Mouse (Mus musculus): ENCODE measurements around the gene N4bp2l1. TPM values are rescaled to one million over a fixed set of nuclear protein-coding genes. Genes with fewer than 3 reads are reported as not detected.

The N4bp2l1 gene
- polyA plus RNA-seq, 1 experiment from 2014 or later, result 9.6 TPM

GRCm38 (mm10) chr5:150593756-150594648 is 3.0 kb downstream of the N4bp2l1 start:
- Histone ChIP-seq H3K9me3 (replicated peaks; ENCODE audit: control insufficient read depth, low read length) (no peaks in the 10 kb centered on the region), H3K9ac (ENCODE audit: low read length) (peak overlapping the region; percentile 80), H3K4me2 (ENCODE audit: low read depth, low read length) (peak overlapping the region; percentile 99), H3K27ac (ENCODE audit: low read length) (peak overlapping the region; percentile 33; the same call in 1 of the 2 replicates), H3K36me3 (ENCODE audit: control insufficient read depth, insufficient read depth) (no peaks in the 10 kb centered on the region), H3K27me3 (ENCODE audit: control insufficient read depth, insufficient read depth, low read length) (peaks cover 3% of the 10 kb centered on the region; the same call in 1 of the 2 replicates), H3K4me1 (ENCODE audit: control insufficient read depth, insufficient read depth, low read length) (peaks cover 4% of the 10 kb centered on the region; the same call in 1 of the 2 replicates), H3K4me3 (ENCODE audit: low read length) (peak overlapping the region; percentile 87)
- 1% methylated on average over 90 of the region's 102 CpGs for WGBS
- ATAC-seq (replicated peaks; ENCODE audit: extremely low read depth, insufficient read depth, low FRiP score), result peak; percentile 80

DNA sequence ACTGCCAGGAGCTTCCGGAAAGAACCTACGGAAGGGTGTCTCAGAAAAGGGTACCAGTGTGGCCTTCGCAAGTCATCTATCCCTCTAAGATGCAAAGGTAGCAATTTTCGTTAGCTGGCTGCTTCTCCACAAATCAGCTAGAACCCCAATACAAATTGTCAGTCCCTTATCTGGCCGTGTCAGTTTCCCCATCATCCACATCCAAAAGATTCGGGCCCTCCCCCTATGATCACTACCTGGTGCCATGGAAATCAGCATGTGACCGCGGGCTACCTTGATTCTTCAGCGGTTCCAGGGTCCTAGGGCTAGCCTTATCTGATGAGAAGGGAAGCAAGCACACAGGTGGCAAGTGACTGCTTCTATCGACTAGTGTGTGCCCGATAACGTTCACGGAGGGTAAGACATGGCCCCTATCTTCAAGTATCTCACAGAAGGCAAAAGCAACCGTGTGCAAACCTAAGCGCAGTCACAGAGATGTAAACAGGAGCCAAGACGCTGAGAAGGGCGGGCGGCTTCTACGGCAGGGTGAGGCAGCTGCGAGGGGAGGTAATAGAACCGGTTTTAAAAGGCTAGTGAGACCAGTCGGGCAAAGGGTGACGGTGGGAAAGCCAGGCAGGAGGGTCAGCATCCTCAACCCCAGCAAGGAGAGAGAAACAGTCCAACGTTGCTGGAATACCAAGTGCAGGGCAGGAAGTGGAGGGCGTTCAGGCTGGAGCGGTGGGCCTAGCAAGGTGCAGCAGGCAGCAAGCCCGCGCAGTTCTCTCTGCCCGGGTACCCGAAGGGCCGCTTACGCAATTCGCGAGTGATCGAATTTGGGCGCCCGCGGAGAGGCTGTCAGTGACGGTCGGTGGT is 3.9 kb downstream of the N4bp2l1 start:
- Histone ChIP-seq H3K4me2 (ENCODE audit: low read depth, low read length) (peak overlapping the region; percentile 99), H3K9me3 (replicated peaks; ENCODE audit: control insufficient read depth, low read length) (no peaks in the 10 kb centered on the region), H3K4me3 (ENCODE audit: low read length) (peak overlapping the region; percentile 87), H3K4me1 (ENCODE audit: control insufficient read depth, insufficient read depth, low read length) (peaks cover 4% of the 10 kb centered on the region; the same call in 1 of the 2 replicates), H3K27me3 (ENCODE audit: control insufficient read depth, insufficient read depth, low read length) (peaks cover 3% of the 10 kb centered on the region; the same call in 1 of the 2 replicates), H3K36me3 (ENCODE audit: control insufficient read depth, insufficient read depth) (no peaks in the 10 kb centered on the region), H3K9ac (ENCODE audit: low read length) (peak overlapping the region; percentile 80), H3K27ac (ENCODE audit: low read length) (peak overlapping the region; percentile 9; the same call in 1 of the 2 replicates)
- 13% methylated on average over 40 of the region's 40 CpGs for WGBS
- ATAC-seq (replicated peaks; ENCODE audit: extremely low read depth, insufficient read depth, low FRiP score), result peak; percentile 35

- no peaks in the 10 kb centered on the region for H3K9me3 ChIP-seq (replicated peaks; ENCODE audit: control insufficient read depth, low read length)
- no peak for ATAC-seq (replicated peaks; ENCODE audit: extremely low read depth, insufficient read depth, low FRiP score)
- H3K4me3 ChIP-seq (ENCODE audit: low read length), result peak overlapping the region; percentile 87
- H3K27ac ChIP-seq (ENCODE audit: low read length), result no peak overlapping the region
- H3K27me3 ChIP-seq (ENCODE audit: control insufficient read depth, insufficient read depth, low read length), result peaks cover 3% of the 10 kb centered on the region; the same call in 1 of the 2 replicates
- H3K36me3 ChIP-seq (ENCODE audit: control insufficient read depth, insufficient read depth), result no peaks in the 10 kb centered on the region
- H3K9ac ChIP-seq (ENCODE audit: low read length), result no peak overlapping the region
- peaks cover 4% of the 10 kb centered on the region; the same call in 1 of the 2 replicates for H3K4me1 ChIP-seq (ENCODE audit: control insufficient read depth, insufficient read depth, low read length)
- H3K4me2 ChIP-seq (ENCODE audit: low read depth, low read length), result peak overlapping the region; percentile 99
- 72% methylated on average over 13 of the region's 13 CpGs for WGBS
Measured at GRCm38 (mm10) chr5:150592186-150592903, 4.6 kb downstream of the N4bp2l1 start.

- Histone ChIP-seq H3K4me3 (ENCODE audit: low read length) (no peak overlapping the region), H3K4me1 (ENCODE audit: control insufficient read depth, insufficient read depth, low read length) (peaks cover 4% of the 10 kb centered on the region; the same call in 1 of the 2 replicates), H3K36me3 (ENCODE audit: control insufficient read depth, insufficient read depth) (no peaks in the 10 kb centered on the region), H3K9me3 (replicated peaks; ENCODE audit: control insufficient read depth, low read length) (no peaks in the 10 kb centered on the region), H3K27ac (ENCODE audit: low read length) (no peak overlapping the region), H3K9ac (ENCODE audit: low read length) (no peak overlapping the region), H3K4me2 (ENCODE audit: low read depth, low read length) (no peak overlapping the region), H3K27me3 (ENCODE audit: control insufficient read depth, insufficient read depth, low read length) (peaks cover 3% of the 10 kb centered on the region; the same call in 1 of the 2 replicates)
- ATAC-seq (replicated peaks; ENCODE audit: extremely low read depth, insufficient read depth, low FRiP score), result no peak
- WGBS, result 72% methylated on average over 2 of the region's 2 CpGs
Measured at GRCm38 (mm10) chr5:150589945-150590344, 7.0 kb downstream of the N4bp2l1 start.

GRCm38 (mm10) chr5:150584337-150584729 is 12.7 kb downstream of the N4bp2l1 start:
- Histone ChIP-seq H3K4me3 (ENCODE audit: low read length) (no peak overlapping the region), H3K27me3 (ENCODE audit: control insufficient read depth, insufficient read depth, low read length) (no peaks in the 10 kb centered on the region), H3K4me2 (ENCODE audit: low read depth, low read length) (no peak overlapping the region), H3K4me1 (ENCODE audit: control insufficient read depth, insufficient read depth, low read length) (peaks cover 9% of the 10 kb centered on the region), H3K27ac (ENCODE audit: low read length) (no peak overlapping the region), H3K9ac (ENCODE audit: low read length) (no peak overlapping the region), H3K9me3 (replicated peaks; ENCODE audit: control insufficient read depth, low read length) (no peaks in the 10 kb centered on the region), H3K36me3 (ENCODE audit: control insufficient read depth, insufficient read depth) (no peaks in the 10 kb centered on the region)
- ATAC-seq (replicated peaks; ENCODE audit: extremely low read depth, insufficient read depth, low FRiP score), result no peak
- 50% methylated on average over 6 of the region's 6 CpGs for WGBS

DNA sequence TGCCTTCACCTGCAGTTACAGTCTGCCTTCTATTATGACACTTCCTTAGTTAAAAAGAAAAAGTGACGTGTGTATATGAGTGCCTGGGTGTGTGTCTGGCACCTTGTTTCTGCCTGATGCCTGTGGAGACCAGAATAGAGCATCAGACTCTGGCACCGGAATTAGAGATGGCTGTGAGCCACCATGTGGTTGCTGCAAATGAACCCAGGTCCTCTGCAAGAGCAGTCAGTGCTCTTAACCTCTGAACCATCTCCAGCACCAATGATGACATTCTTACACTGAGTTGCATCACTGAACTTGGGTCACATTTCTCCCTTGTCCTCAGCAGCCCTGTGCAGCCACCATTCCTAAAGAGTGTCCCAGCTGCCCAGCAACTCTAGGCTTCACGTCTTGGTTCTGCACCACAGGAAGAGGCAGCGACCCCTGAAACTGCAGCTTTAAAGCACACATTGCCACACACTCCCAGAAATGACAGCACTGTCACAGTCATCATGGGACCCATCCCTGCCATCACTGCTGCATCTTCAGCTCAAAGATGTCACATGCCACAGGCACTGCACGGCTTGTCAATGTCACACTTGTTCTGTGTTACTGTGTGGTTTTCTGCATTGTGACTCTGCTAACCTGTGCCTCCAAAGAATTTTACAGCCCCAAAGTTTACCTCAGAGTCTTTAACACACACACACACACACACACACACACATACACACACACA is 13.2 kb downstream of the N4bp2l1 start:
- no peaks in the 10 kb centered on the region for H3K36me3 ChIP-seq (ENCODE audit: control insufficient read depth, insufficient read depth)
- 51% methylated on average over 5 of the region's 5 CpGs for WGBS
- ATAC-seq (replicated peaks; ENCODE audit: extremely low read depth, insufficient read depth, low FRiP score), result 0 out of 2 replicates have a peak, but pooled peaks have one; percentile 41
- H3K27me3 ChIP-seq (ENCODE audit: control insufficient read depth, insufficient read depth, low read length), result no peaks in the 10 kb centered on the region
- H3K9me3 ChIP-seq (replicated peaks; ENCODE audit: control insufficient read depth, low read length), result no peaks in the 10 kb centered on the region
- no peak overlapping the region for H3K4me2 ChIP-seq (ENCODE audit: low read depth, low read length)
- no peak overlapping the region for H3K27ac ChIP-seq (ENCODE audit: low read length)
- peaks cover 9% of the 10 kb centered on the region for H3K4me1 ChIP-seq (ENCODE audit: control insufficient read depth, insufficient read depth, low read length)
- H3K9ac ChIP-seq (ENCODE audit: low read length), result no peak overlapping the region
- H3K4me3 ChIP-seq (ENCODE audit: low read length), result no peak overlapping the region

DNA sequence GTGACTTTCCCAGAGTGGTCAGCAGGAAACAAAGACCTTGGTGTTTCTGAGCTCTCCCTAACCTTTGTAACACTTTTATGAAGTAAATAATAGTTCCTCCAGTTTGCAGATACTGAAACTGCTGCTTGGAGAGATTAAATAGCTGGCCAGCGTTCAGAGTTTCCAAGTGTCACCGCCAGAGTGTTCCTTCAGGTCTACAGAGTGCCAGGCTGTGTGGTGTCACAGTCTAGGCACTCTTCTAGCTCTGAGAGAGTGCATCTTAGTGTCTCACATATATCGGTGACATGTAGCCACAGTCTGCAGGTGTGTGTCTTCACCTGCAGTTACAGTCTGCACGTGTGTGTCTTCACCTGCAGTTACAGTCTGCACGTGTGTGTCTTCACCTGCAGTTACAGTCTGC is 13.8 kb downstream of the N4bp2l1 start:
- Histone ChIP-seq H3K9me3 (replicated peaks; ENCODE audit: control insufficient read depth, low read length) (no peaks in the 10 kb centered on the region), H3K27me3 (ENCODE audit: control insufficient read depth, insufficient read depth, low read length) (no peaks in the 10 kb centered on the region), H3K36me3 (ENCODE audit: control insufficient read depth, insufficient read depth) (no peaks in the 10 kb centered on the region), H3K4me2 (ENCODE audit: low read depth, low read length) (no peak overlapping the region), H3K27ac (ENCODE audit: low read length) (no peak overlapping the region), H3K4me3 (ENCODE audit: low read length) (no peak overlapping the region), H3K4me1 (ENCODE audit: control insufficient read depth, insufficient read depth, low read length) (peaks cover 9% of the 10 kb centered on the region), H3K9ac (ENCODE audit: low read length) (no peak overlapping the region)
- WGBS, result 66% methylated on average over 5 of the region's 5 CpGs
- ATAC-seq (replicated peaks; ENCODE audit: extremely low read depth, insufficient read depth, low FRiP score), result no peak

GRCm38 (mm10) chr5:150581180-150581579 is 15.8 kb downstream of the N4bp2l1 start:
- peaks cover 9% of the 10 kb centered on the region for H3K4me1 ChIP-seq (ENCODE audit: control insufficient read depth, insufficient read depth, low read length)
- no peak overlapping the region for H3K9ac ChIP-seq (ENCODE audit: low read length)
- ATAC-seq (replicated peaks; ENCODE audit: extremely low read depth, insufficient read depth, low FRiP score), result no peak
- WGBS, result 66% methylated on average over 6 of the region's 6 CpGs
- H3K27me3 ChIP-seq (ENCODE audit: control insufficient read depth, insufficient read depth, low read length), result no peaks in the 10 kb centered on the region
- H3K4me2 ChIP-seq (ENCODE audit: low read depth, low read length), result no peak overlapping the region
- no peak overlapping the region for H3K4me3 ChIP-seq (ENCODE audit: low read length)
- H3K9me3 ChIP-seq (replicated peaks; ENCODE audit: control insufficient read depth, low read length), result no peaks in the 10 kb centered on the region
- no peak overlapping the region for H3K27ac ChIP-seq (ENCODE audit: low read length)
- no peaks in the 10 kb centered on the region for H3K36me3 ChIP-seq (ENCODE audit: control insufficient read depth, insufficient read depth)

Data from heart, embryonic 16.5 days (tissue).